Mouse (Mus musculus): ENCODE measurements around the gene Pmel. TPM values are rescaled to one million over a fixed set of nuclear protein-coding genes. Genes with fewer than 3 reads are reported as not detected.

Gene Pmel
- polyA plus RNA-seq, 1 experiment from 2014 or later, result 1.3 TPM

DNA sequence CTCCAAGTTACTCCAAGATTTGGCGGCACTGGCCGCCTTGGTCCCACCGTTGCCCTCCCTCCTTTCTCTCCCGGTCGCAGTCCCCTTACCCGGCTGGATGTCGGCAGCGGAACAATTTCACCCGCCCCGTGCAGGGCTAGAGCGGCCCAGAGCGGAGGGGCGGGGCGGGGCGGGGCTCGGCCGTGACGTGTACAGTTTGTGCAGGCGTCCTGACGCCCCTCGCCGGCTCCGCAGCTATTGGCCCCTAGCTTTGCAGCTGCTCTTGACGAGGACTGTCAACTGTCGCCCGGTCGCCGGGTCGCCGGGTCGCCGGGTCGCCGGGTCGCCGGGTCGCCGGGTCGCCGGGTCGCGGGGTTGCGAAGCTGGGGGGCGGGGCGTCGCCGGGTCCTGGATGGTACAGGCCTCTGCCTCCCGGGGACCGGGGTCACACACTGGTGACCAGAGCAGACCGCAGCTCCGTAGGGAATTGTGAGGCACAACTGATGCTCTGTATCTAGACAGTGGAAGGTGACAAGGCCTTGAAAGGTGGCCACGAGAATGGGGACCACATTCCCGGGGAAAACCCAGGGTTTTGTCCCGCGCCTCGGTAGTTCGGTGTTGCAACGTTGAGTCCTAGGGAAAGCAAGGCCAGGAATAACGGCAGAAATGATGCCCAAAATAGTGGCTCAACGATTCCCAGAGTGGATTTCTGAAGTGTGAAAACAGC lies 30.1 kb upstream of the Pmel start, which contains the start of gene Suox:
Gene Suox, minus strand, starts transcription at position 311 of the 706 bp plus-strand sequence.
- WGBS, result under 1% methylated on average over 59 of the region's 60 CpGs
- peaks cover 8% of the 10 kb centered on the region for H3K4me1 ChIP-seq
- H3K4me3 ChIP-seq (replicated peaks), result peak within 1 kb of the TSS; percentile 69
- H3K27me3 ChIP-seq (replicated peaks), result no peaks in the 10 kb centered on the region
- H3K27ac ChIP-seq, result peak within 1 kb of the TSS; percentile 40
- peak; percentile 92 for ATAC-seq (ENCODE audit: insufficient read depth, low FRiP score, low read depth)
- no peaks in the 10 kb centered on the region for H3K36me3 ChIP-seq
- no peaks in the 10 kb centered on the region for H3K9me3 ChIP-seq
- H3K4me2 ChIP-seq, result peak within 1 kb of the TSS; percentile 81
- H3K9ac ChIP-seq, result peak within 1 kb of the TSS; percentile 17

DNA sequence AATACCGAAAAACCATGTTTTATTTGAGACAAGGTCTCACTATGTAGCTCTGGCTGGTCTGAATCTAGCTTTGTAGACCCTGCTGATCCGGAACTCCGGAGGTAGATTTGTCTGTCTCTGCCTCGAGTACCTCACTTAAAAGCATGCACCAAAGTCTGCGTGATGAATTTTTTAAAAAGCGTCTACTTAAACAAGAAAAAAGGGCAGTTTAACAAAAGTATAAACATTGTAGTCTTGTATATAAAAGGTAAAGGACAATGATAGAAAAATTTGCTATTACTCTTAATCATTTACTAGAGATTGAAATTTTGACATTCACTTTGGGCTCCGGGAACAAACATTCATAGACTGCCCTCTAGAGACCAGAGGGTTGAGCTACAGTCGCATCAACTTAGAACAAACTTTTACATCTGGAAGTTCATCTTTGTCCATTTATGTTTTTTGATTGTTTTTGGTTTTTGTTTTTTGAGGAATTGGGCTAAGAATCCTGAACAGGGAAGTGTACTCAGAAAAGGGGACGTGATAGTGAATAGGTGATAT lies 29.5 kb upstream of the Pmel start:
- Histone ChIP-seq H3K4me1 (peaks cover 7% of the 10 kb centered on the region), H3K27ac (peak overlapping the region; percentile 40), H3K9ac (peak overlapping the region; percentile 17; the same call in 1 of the 2 replicates), H3K4me3 (replicated peaks) (peak overlapping the region; percentile 69), H3K27me3 (replicated peaks) (no peaks in the 10 kb centered on the region), H3K9me3 (no peaks in the 10 kb centered on the region), H3K4me2 (peak overlapping the region; percentile 81), H3K36me3 (0 out of 2 replicates have a peak, but pooled peaks cover under 1% of the 10 kb centered on the region)
- no peak for ATAC-seq (ENCODE audit: insufficient read depth, low FRiP score, low read depth)
- WGBS, result 1% methylated on average over 9 of the region's 9 CpGs

DNA sequence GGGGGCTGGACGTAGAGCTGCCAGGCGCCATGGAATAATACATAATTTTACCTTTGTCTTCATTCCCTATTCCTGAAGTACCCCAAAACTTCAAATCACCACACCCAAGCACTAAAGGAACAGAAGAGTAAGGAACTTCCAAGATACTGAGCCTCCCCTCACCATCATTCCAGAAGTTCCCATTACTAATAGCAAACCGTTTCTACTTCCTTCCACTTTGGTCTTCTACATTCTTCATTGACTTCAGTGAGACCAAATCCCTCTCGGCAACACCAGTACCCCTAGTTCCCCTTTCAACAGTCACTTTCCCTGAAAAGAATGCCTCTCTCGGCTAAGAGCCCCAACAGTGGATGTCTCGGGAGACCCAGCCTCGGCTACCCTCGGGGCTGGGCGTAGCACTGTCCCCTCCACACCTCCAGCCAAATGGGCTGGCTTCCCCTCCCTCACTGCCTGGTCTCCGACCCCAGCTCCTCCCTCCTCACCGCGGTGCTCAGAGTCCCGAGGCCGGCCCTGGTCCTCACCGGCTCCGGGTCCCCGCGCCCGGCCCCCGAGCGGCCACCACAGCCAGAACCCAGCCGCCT lies 8.5 kb upstream of the Pmel start:
- H3K4me1 ChIP-seq, result peaks cover 3% of the 10 kb centered on the region; the same call in 1 of the 2 replicates
- peak overlapping the region; percentile 99 for H3K9ac ChIP-seq
- under 1% methylated on average over 22 of the region's 22 CpGs for WGBS
- H3K4me2 ChIP-seq, result peak overlapping the region; percentile 65
- H3K4me3 ChIP-seq (replicated peaks), result peak overlapping the region; percentile 95
- peak overlapping the region; percentile 99 for H3K27ac ChIP-seq
- no peak; the same call in 1 of the 2 replicates for ATAC-seq (ENCODE audit: insufficient read depth, low FRiP score, low read depth)
- no peaks in the 10 kb centered on the region for H3K27me3 ChIP-seq (replicated peaks)
- peaks cover 21% of the 10 kb centered on the region for H3K36me3 ChIP-seq
- no peaks in the 10 kb centered on the region for H3K9me3 ChIP-seq

DNA sequence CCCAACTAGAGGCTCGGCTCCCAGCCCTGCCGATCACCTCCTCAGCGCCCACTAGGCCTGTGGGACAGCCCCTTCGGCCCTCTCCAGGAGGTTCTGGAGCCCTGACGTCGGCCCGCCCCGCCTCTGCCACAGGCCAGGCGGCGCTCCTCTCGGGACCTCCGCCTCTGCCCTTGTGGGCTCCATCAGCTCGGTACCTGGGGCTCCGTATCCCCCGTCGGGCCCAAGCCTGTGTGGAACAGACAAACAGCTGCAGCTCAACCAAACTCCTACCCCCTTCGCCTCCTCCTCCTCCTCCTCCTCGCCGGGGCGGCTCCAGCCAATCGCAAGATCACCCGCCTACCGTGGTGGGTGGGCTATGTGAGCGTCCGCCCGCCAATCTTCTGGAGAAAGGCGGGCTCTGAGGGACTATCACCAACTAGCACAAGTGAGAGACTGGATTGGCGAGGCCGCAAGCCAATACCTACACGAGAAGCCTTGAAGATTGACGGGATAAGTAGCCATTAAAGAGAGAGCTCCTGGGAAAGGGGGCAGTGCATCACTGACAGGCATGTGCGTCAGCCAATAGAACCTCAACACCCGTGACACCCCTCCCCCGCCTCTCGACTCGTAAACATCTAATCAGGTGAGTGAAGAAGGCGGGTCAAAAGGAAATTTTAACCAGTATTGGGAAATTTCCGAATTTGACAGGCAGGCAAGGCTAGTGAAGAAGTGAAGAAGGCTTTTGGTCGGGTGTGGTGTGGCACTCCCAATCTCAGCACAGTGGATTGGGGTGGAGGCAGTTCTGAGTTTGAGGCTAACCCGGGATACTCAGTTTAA lies 7.8 kb upstream of the Pmel start, which contains the start of gene Rab5b:
Gene Rab5b, minus strand, starts transcription at position 273 of the 816 bp plus-strand sequence.
- Histone ChIP-seq H3K4me3 (replicated peaks) (peak within 1 kb of the TSS; percentile 95), H3K9ac (peak within 1 kb of the TSS; percentile 99), H3K27me3 (replicated peaks) (no peaks in the 10 kb centered on the region), H3K4me1 (peaks cover 3% of the 10 kb centered on the region; the same call in 1 of the 2 replicates), H3K27ac (peak within 1 kb of the TSS; percentile 99), H3K4me2 (peak within 1 kb of the TSS; percentile 65), H3K36me3 (peaks cover 24% of the 10 kb centered on the region), H3K9me3 (no peaks in the 10 kb centered on the region)
- peak; percentile 99 for ATAC-seq (ENCODE audit: insufficient read depth, low FRiP score, low read depth)
- WGBS, result under 1% methylated on average over 38 of the region's 40 CpGs

DNA sequence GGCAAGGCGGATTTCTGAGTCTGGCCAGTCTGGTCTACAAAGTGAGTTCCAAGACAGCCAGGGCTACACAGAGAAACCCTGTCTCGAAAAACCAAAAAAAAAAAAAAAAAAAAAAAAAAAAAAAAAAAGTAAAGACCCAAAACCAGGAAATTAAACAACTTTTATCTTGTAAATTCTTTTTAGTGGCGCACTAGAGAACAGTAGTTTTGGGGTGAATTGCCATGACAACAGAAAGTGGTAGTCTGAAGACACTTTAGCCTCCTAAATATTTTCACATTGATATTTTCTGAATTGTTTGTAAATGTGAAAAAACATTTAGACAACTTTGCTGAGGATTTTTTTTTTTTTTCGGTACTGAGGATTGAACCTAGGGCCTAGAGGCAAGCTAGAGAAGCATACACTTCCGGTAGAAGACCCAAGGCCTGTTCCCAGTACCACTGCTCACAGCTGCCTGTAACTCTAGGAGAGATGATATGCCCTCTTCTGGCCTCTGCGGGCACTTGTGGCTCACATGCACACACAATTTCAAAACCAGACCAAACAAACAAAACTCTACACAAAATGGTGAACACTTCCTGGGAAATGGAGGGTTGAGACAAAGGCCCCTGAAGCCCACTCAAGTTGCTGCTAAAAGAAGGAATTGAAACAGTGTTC lies 6.8 kb upstream of the Pmel start:
- Histone ChIP-seq H3K4me3 (replicated peaks) (no peak overlapping the region; the same call in 1 of the 2 replicates), H3K4me1 (peaks cover 3% of the 10 kb centered on the region; the same call in 1 of the 2 replicates), H3K4me2 (no peak overlapping the region; the same call in 1 of the 2 replicates), H3K36me3 (peaks cover 33% of the 10 kb centered on the region), H3K9me3 (no peaks in the 10 kb centered on the region), H3K27me3 (replicated peaks) (no peaks in the 10 kb centered on the region), H3K27ac (peak overlapping the region; percentile 52; the same call in 1 of the 2 replicates), H3K9ac (no peak overlapping the region)
- no peak for ATAC-seq (ENCODE audit: insufficient read depth, low FRiP score, low read depth)
- WGBS, result 80% methylated on average over 6 of the region's 6 CpGs

DNA sequence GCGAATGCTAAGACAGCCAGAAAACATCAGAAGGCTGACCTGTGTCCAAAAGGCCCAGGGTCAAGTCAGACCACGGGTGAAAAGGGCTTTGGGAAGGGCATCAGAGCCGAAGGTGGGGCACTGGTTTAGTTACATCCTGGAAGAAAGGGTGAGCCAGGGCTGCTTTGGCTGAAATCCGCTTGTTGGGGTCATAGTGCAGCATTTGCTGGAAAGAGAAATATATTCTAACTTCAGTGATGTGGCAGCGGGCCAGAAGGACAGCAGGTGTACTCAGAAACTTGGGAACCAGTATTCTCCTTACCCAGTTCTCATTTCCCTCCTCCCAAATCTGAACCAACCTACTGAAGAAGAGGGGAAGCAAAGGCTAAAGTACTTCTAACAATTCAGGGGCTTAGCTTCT lies 5.0 kb upstream of the Pmel start:
- ATAC-seq (ENCODE audit: insufficient read depth, low FRiP score, low read depth), result no peak
- Histone ChIP-seq H3K36me3 (peaks cover 38% of the 10 kb centered on the region), H3K27ac (no peak overlapping the region), H3K9ac (no peak overlapping the region), H3K4me1 (peaks cover 16% of the 10 kb centered on the region; the same call in 1 of the 2 replicates), H3K9me3 (no peaks in the 10 kb centered on the region), H3K4me3 (replicated peaks) (no peak overlapping the region), H3K27me3 (replicated peaks) (no peaks in the 10 kb centered on the region), H3K4me2 (no peak overlapping the region)
- 71% methylated on average over 5 of the region's 5 CpGs for WGBS

DNA sequence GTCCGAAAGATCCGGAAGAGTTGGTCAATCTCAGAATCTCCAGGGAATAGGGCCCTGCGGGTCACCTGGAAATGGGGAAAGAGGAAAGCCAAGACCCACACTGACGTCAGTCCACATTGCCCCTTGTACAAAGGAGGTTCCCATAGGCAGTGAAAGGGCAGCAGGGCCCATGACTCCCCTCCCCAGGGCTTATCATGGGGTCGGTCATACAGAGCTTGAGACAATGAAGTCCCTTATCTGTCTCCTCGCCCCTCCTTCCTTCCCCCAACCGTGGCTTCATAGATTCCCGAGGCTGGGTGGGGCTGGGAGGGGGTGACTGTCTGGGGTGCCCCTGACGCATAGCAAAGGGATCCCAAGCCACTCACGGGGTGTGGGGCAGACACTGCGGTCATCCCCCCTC lies 4.4 kb upstream of the Pmel start:
- WGBS, result 78% methylated on average over 11 of the region's 11 CpGs
- no peak for ATAC-seq (ENCODE audit: insufficient read depth, low FRiP score, low read depth)
- peaks cover 38% of the 10 kb centered on the region for H3K36me3 ChIP-seq

DNA sequence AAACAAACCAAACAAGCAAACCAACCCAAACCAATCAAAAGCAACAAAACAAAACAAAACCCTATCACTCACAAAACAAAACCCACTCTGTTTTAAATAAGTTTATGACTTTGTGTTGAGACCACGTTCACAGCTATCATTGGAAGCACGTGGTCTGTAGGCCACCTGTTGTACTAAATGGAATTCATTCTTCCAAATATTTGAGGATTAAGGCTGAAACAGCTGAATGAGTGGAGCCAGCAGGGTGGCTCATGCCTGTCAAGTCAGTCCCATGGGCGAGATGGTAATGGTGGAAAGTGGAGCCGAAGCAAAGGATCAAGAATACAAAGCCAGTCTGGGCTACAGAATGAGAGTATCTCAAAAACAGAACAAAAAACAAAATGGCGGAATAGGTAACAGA lies 3.3 kb upstream of the Pmel start:
- no peak overlapping the region for H3K4me2 ChIP-seq
- no peaks in the 10 kb centered on the region for H3K27me3 ChIP-seq (replicated peaks)
- H3K4me3 ChIP-seq (replicated peaks), result no peak overlapping the region
- no peak overlapping the region for H3K9ac ChIP-seq
- ATAC-seq (ENCODE audit: insufficient read depth, low FRiP score, low read depth), result no peak
- 87% methylated on average over 5 of the region's 5 CpGs for WGBS
- H3K9me3 ChIP-seq, result no peaks in the 10 kb centered on the region
- H3K4me1 ChIP-seq, result peaks cover 17% of the 10 kb centered on the region; the same call in 1 of the 2 replicates
- no peak overlapping the region for H3K27ac ChIP-seq
- peaks cover 38% of the 10 kb centered on the region for H3K36me3 ChIP-seq

More for the DNA sequence above, 4.4 kb upstream of the Pmel start:
- H3K4me3 ChIP-seq (replicated peaks), result no peak overlapping the region
- H3K4me2 ChIP-seq, result no peak overlapping the region
- H3K9me3 ChIP-seq, result no peaks in the 10 kb centered on the region
- no peak overlapping the region for H3K9ac ChIP-seq
- no peak overlapping the region for H3K27ac ChIP-seq
- H3K4me1 ChIP-seq, result peaks cover 17% of the 10 kb centered on the region; the same call in 1 of the 2 replicates
- no peaks in the 10 kb centered on the region for H3K27me3 ChIP-seq (replicated peaks)

DNA sequence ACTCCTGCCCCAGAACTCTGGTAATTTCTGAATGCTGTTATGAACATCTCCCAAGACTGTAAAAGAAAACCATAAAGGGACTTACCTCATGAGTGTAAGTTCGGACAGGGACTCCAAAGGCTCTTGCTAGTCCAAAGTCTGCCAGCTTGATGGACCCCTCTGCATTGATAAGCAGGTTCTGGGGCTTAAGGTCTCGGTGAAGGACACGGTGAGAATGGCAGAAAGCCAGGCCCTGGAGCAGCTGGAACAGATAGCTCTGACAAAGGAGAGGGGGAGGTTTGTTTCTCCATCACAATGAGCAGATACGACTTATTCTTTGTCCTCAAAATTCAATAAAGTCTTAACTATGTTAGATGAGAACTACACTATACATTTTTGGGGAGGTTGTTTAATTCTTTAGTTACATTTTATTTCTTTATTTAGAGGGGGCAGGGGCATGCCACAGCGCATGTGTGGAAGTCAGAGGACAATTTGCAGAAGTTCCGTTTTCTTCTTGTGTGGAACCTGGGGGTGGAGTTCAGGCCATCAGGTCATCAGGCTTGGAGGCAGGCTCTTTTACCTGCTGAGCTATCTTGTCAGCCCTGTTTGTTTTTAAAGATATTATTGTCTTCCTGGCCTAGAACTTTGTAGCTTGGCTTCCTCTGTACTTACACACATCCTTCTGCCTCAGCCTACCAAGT lies 1.5 kb upstream of the Pmel start:
- peaks cover 38% of the 10 kb centered on the region for H3K36me3 ChIP-seq
- no peak overlapping the region for H3K4me3 ChIP-seq (replicated peaks)
- 70% methylated on average over 6 of the region's 6 CpGs for WGBS
- no peaks in the 10 kb centered on the region for H3K9me3 ChIP-seq
- H3K9ac ChIP-seq, result no peak overlapping the region
- no peaks in the 10 kb centered on the region for H3K27me3 ChIP-seq (replicated peaks)
- H3K27ac ChIP-seq, result no peak overlapping the region
- no peak for ATAC-seq (ENCODE audit: insufficient read depth, low FRiP score, low read depth)
- H3K4me2 ChIP-seq, result no peak overlapping the region
- H3K4me1 ChIP-seq, result peaks cover 14% of the 10 kb centered on the region; the same call in 1 of the 2 replicates

DNA sequence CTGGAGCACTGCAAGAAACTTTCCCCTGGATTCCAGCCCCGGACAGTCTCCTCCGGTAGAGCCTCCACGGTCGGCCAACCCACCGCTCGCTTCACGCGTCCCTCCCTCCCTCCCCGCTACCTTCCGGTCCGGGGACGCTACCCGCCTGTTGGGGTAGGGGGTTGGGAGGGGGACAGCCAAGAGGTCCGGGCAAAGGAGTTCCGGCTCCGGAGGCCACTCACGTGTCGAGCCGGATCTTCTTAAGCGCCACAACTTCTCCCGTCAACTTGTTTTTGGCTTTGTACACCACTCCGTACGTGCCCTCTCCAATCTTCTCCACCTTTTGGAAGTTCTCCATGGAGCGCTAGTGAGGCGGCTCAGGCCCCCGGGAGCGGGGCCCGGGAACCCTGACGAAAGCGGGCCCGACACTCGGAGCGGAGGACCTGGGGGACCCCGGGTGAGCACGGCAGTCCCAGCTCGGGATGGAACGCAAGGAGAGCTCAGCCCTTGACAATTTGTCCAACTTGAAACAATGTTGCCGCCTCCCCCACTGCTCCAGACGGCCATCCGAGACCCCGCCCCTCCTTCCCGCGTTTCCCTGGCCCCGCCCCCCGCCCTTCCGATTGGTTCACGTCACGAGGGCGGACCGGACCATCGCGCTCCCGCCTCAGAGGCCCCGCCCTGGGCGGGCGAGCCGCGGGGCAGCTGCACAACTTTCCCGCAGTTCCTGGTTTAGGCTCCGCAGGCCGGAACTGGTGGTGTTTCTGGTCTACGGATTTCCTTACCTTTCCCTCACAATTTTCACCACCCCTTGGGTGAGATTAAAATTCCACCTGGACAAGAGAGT lies 709 bp downstream of the Pmel start, which contains the start of gene Cdk2:
Gene Cdk2, minus strand, starts transcription at position 541 of the 826 bp plus-strand sequence.
- peaks cover 14% of the 10 kb centered on the region; the same call in 1 of the 2 replicates for H3K4me1 ChIP-seq
- no peaks in the 10 kb centered on the region for H3K27me3 ChIP-seq (replicated peaks)
- ATAC-seq (ENCODE audit: insufficient read depth, low FRiP score, low read depth), result peak; percentile 95
- peak within 1 kb of the TSS; percentile 69 for H3K4me2 ChIP-seq
- H3K27ac ChIP-seq, result peak within 1 kb of the TSS; percentile 96
- H3K36me3 ChIP-seq, result peaks cover 23% of the 10 kb centered on the region
- H3K4me3 ChIP-seq (replicated peaks), result peak within 1 kb of the TSS; percentile 74
- H3K9ac ChIP-seq, result peak within 1 kb of the TSS; percentile 65
- WGBS, result 0% methylated on average over 62 of the region's 62 CpGs
- no peaks in the 10 kb centered on the region for H3K9me3 ChIP-seq

Data from stomach, embryonic 15.5 days (tissue).